Mouse (Mus musculus): ENCODE data around the gene Olfr134. TPM values are rescaled to one million over a fixed set of nuclear protein-coding genes. Genes with fewer than 3 reads are reported as not detected.
"Not testable (repeated sequence)": the region's sequence is repeated elsewhere in the genome, so short reads cannot be mapped to it uniquely, and the experiment has no call there.

The Olfr134 gene
- not detected in 2 replicates for polyA plus RNA-seq (2016; fragmentation: Nextera tagmentation; extraction: Ambion mirVana)

DNA sequence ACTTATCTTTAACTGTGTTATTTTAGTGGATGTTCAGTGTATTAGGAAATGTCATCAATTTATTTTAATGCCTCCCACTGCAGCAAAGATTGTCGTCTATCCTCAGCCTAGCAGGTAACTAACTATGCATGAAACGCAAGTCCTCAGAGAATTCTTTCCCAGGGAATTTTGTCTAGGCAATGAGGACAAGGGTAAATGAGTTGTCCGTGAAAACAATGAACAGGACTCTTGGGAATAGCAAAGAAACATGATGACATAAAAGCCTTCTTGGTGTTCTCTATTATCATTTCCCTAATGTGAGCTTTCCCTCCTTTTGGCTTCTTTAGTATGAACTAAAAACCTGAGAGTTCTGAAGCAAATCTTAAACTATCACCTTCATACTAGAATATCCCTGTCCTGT lies at the start of gene Olfr134:
Gene Olfr134, plus strand, starts transcription at position 301 of the 400 bp plus-strand sequence.
- H3K27me3 ChIP-seq, result no peaks in the 10 kb centered on the region
- no peaks in the 10 kb centered on the region for H3K36me3 ChIP-seq
- H3K9me3 ChIP-seq, result no peaks in the 10 kb centered on the region
- WGBS, result 69% methylated on average over 3 of the region's 3 CpGs
- no peak within 1 kb of the TSS for H3K9ac ChIP-seq
- H3K4me2 ChIP-seq (replicated peaks), result no peak within 1 kb of the TSS
- no peak for ATAC-seq (ENCODE audit: insufficient number of reproducible peaks, insufficient read depth, low FRiP score, low TSS enrichment)
- no peak within 1 kb of the TSS for H3K27ac ChIP-seq
- H3K4me1 ChIP-seq, result no peaks in the 10 kb centered on the region
- H3K4me3 ChIP-seq, result no peak within 1 kb of the TSS

- not testable (repeated sequence) for H3K9ac ChIP-seq; H3K9me3 ChIP-seq; H3K4me2 ChIP-seq (replicated peaks); H3K4me1 ChIP-seq; H3K27ac ChIP-seq; H3K36me3 ChIP-seq; H3K4me3 ChIP-seq; ATAC-seq (ENCODE audit: insufficient number of reproducible peaks, insufficient read depth, low FRiP score, low TSS enrichment); H3K27me3 ChIP-seq
- WGBS, result 65% methylated on average over 1 of the region's 1 CpGs
Observed at GRCm38 (mm10) chr17:38124199-38124598, 47.0 kb upstream of the Olfr134 start.

DNA sequence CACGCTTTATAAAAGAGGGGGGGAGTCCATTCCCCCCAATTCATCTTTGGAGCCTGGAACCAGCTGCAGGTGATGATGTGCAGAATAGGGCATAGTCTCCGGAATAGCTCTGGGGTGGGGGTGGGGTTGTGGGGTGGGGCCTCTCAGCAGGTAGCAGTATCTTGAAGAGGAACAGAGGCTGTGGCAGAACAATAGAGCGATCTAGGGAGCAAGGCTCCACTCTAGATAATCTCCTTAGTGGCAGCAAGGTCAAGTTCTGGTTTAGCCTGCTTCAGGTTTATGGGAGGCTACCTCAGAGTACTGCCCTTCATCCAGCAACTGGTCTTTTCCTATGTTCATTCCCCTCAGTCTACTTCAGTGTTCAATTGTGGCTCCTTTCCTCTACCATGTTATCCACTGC lies 45.8 kb upstream of the Olfr134 start:
- WGBS, result 77% methylated on average over 3 of the region's 3 CpGs
- ATAC-seq (ENCODE audit: insufficient number of reproducible peaks, insufficient read depth, low FRiP score, low TSS enrichment); H3K9ac ChIP-seq; H3K9me3 ChIP-seq; H3K4me2 ChIP-seq (replicated peaks); H3K4me1 ChIP-seq; H3K27ac ChIP-seq; H3K27me3 ChIP-seq; H3K4me3 ChIP-seq; H3K36me3 ChIP-seq: not testable (repeated sequence)

DNA sequence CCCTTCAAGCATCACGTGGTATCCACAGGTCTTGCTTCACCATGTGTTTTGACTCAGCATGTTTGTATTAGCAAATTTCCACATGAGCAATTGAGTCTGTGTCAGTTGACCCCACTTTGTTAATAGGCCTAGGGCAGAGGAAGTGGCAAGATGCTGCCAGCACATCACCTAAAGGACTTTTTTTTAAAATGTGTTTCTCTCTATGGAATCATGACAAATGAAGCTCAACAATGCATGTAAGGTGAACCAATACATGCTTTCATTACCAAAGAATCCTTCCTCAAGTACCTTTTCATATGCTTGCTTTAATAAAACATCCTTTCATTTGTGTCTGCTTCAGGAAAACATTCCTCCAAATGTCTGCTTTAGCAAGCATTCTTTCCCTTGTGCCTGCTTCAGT lies 36.8 kb upstream of the Olfr134 start, which contains the start of gene Olfr132:
Gene Olfr132, minus strand, starts transcription at position 101 of the 400 bp plus-strand sequence.
- Histone ChIP-seq H3K27me3 (no peaks in the 10 kb centered on the region), H3K4me2 (replicated peaks) (no peak within 1 kb of the TSS), H3K9me3 (no peaks in the 10 kb centered on the region), H3K4me3 (no peak within 1 kb of the TSS), H3K9ac (no peak within 1 kb of the TSS), H3K27ac (no peak within 1 kb of the TSS), H3K4me1 (no peaks in the 10 kb centered on the region), H3K36me3 (no peaks in the 10 kb centered on the region)
- ATAC-seq (ENCODE audit: insufficient number of reproducible peaks, insufficient read depth, low FRiP score, low TSS enrichment), result no peak
- WGBS, result 46% methylated on average over 1 of the region's 1 CpGs

GRCm38 (mm10) chr17:38144981-38145380 lies 26.2 kb upstream of the Olfr134 start, which contains the start of gene Olfr133:
Gene Olfr133, plus strand, starts transcription at chr17:38145281.
- H3K27ac ChIP-seq, result no peak within 1 kb of the TSS
- no peak within 1 kb of the TSS for H3K4me2 ChIP-seq (replicated peaks)
- H3K4me1 ChIP-seq, result no peaks in the 10 kb centered on the region
- H3K9me3 ChIP-seq, result no peaks in the 10 kb centered on the region
- H3K9ac ChIP-seq, result no peak within 1 kb of the TSS
- no peaks in the 10 kb centered on the region for H3K27me3 ChIP-seq
- 82% methylated on average over 2 of the region's 2 CpGs for WGBS
- H3K36me3 ChIP-seq, result no peaks in the 10 kb centered on the region
- H3K4me3 ChIP-seq, result no peak within 1 kb of the TSS
- no peak for ATAC-seq (ENCODE audit: insufficient number of reproducible peaks, insufficient read depth, low FRiP score, low TSS enrichment)

GRCm38 (mm10) chr17:38204035-38204434 lies 32.8 kb downstream of the Olfr134 start, which contains the start of gene Olfr135:
Gene Olfr135, plus strand, starts transcription at chr17:38204335.
- Histone ChIP-seq H3K9me3 (no peaks in the 10 kb centered on the region), H3K4me2 (replicated peaks) (no peak within 1 kb of the TSS), H3K27me3 (no peaks in the 10 kb centered on the region), H3K4me1 (no peaks in the 10 kb centered on the region), H3K36me3 (no peaks in the 10 kb centered on the region), H3K4me3 (no peak within 1 kb of the TSS), H3K27ac (no peak within 1 kb of the TSS), H3K9ac (no peak within 1 kb of the TSS)
- 90% methylated on average over 1 of the region's 1 CpGs for WGBS
- ATAC-seq (ENCODE audit: insufficient number of reproducible peaks, insufficient read depth, low FRiP score, low TSS enrichment), result no peak

Other genes starting within 250 kb of the Olfr134 start
- not detected in 2 replicates for gene Olfr761, start 218.3 kb upstream of the Olfr134 start, polyA plus RNA-seq (2016; fragmentation: Nextera tagmentation; extraction: Ambion mirVana)
- gene Olfr129, start 111.3 kb upstream of the Olfr134 start, polyA plus RNA-seq (2016; fragmentation: Nextera tagmentation; extraction: Ambion mirVana), result not detected in 2 replicates
- gene Olfr130, start 107.5 kb upstream of the Olfr134 start, polyA plus RNA-seq (2016; fragmentation: Nextera tagmentation; extraction: Ambion mirVana), result not detected in 2 replicates
- not detected in 2 replicates for gene Olfr131, start 82.7 kb upstream of the Olfr134 start, polyA plus RNA-seq (2016; fragmentation: Nextera tagmentation; extraction: Ambion mirVana)
- not detected in 2 replicates for gene Olfr132, start 36.9 kb upstream of the Olfr134 start, polyA plus RNA-seq (2016; fragmentation: Nextera tagmentation; extraction: Ambion mirVana)
- not detected in 2 replicates for gene Olfr133, start 26.1 kb upstream of the Olfr134 start, polyA plus RNA-seq (2016; fragmentation: Nextera tagmentation; extraction: Ambion mirVana)
- not detected in 2 replicates for gene Olfr135, start 32.9 kb downstream of the Olfr134 start, polyA plus RNA-seq (2016; fragmentation: Nextera tagmentation; extraction: Ambion mirVana)
- not detected in 2 replicates for gene Olfr138, start 89.6 kb downstream of the Olfr134 start, polyA plus RNA-seq (2016; fragmentation: Nextera tagmentation; extraction: Ambion mirVana)
- not detected in 2 replicates for gene Olfr137, start 136.2 kb downstream of the Olfr134 start, polyA plus RNA-seq (2016; fragmentation: Nextera tagmentation; extraction: Ambion mirVana)
- not detected in 2 replicates for gene Olfr136, start 158.4 kb downstream of the Olfr134 start, polyA plus RNA-seq (2016; fragmentation: Nextera tagmentation; extraction: Ambion mirVana)
- not detected in 2 replicates for gene Esp36, start 248.8 kb downstream of the Olfr134 start, polyA plus RNA-seq (2016; fragmentation: Nextera tagmentation; extraction: Ambion mirVana)